Mouse (Mus musculus) myocyte (in vitro differentiated cells): ENCODE measurements around the gene Cerk.

Source experiments
- CEBPB ChIP-seq: IDR thresholded peaks from 2 replicates; pipeline ENCODE4 v1.6.1; 2011; ENCODE audit warnings: mild to moderate bottlenecking, moderate library complexity; ENCODE audit not compliant: poor library complexity, insufficient read depth, severe bottlenecking
- MAX ChIP-seq: IDR thresholded peaks from one replicate; pipeline ENCODE4 v1.6.1; 2011; ENCODE audit warnings: low read depth, mild to moderate bottlenecking, control low read depth
- MYOD1 ChIP-seq, 3 experiments: IDR thresholded peaks; one replicate each; pipeline ENCODE4 v1.6.1; 2011; ENCODE audit warnings: control low read depth in 2 of 3, low read depth in 2 of 3, mild to moderate bottlenecking in 2 of 3, moderate library complexity in 1 of 3; ENCODE audit not compliant: insufficient read length in 2 of 3, control insufficient read depth in 1 of 3
- POLR2A ChIP-seq: IDR thresholded peaks from one replicate; pipeline ENCODE4 v1.6.1; 2011; ENCODE audit warnings: low read depth, mild to moderate bottlenecking, control low read depth, moderate library complexity; ENCODE audit not compliant: insufficient read length
- POLR2AphosphoS2 ChIP-seq: IDR thresholded peaks from one replicate; pipeline ENCODE4 v1.6.1; 2011; ENCODE audit warnings: low read depth, control low read depth; ENCODE audit not compliant: insufficient read length
- TCF12 ChIP-seq: IDR thresholded peaks from one replicate; pipeline ENCODE4 v1.6.1; 2011; ENCODE audit warnings: mild to moderate bottlenecking, control low read depth; ENCODE audit not compliant: poor library complexity, insufficient read depth, severe bottlenecking
- TCF3 ChIP-seq: IDR thresholded peaks from one replicate; pipeline ENCODE4 v1.6.1; 2011; ENCODE audit warnings: low read depth, control low read depth; ENCODE audit not compliant: insufficient read length
- USF1 ChIP-seq: IDR thresholded peaks from one replicate; pipeline ENCODE4 v1.6.1; 2011; ENCODE audit warnings: low read depth, mild to moderate bottlenecking, control low read depth, moderate library complexity

DNA sequence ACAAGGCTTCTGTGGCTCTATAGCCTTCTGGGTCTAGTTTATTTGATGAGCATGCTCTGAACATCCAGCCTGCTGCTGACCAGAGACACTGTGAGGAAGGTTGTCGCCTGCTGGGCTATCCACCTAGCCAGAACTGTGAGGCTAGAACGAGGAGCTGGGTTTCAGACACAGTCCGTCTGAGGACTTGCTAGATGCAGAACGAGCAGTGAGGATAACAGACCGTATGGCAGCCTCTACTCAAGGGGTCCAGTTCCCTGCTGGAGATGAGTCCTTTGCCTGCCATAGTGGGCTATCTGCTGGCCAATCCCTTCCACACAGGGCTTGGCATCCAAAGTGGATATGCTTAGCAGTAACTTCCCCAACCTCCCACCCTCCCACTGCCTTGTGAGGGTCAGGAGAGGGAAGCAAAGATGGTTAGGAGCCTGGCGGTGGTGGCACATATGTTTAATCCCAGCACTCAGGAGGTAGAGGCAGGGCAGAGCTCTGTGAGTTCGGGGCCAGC is 17.4 kb upstream of the Cerk start:
- TF ChIP-seq POLR2A (no peak), TCF3 (no peak), MYOD1 (IDR thresholded peaks at IDR 0.05; ENCODE audit: control insufficient read depth in 1 of 3, insufficient read length in 2 of 3, low read depth in 2 of 3) (no peak), MAX (no peak), CEBPB (no peak), POLR2AphosphoS2 (no peak), USF1 (no peak), TCF12 (no peak)
